Mouse (Mus musculus): ENCODE measurements around the gene Gm20481.

GRCm38 (mm10) chr17:34962125-34962524 lies 7.6 kb upstream of the Gm20481 start:
- TF ChIP-seq CTCF (IDR thresholded peaks at IDR 0.05; ENCODE audit: low read depth), result no peak
- no peak for TF ChIP-seq EP300 (optimal IDR thresholded peaks at IDR 0.05)
